Mouse (Mus musculus): ENCODE results near the gene Tcp10b.
"Not testable (repeated sequence)": the region's sequence is repeated elsewhere in the genome, so short reads cannot be mapped to it uniquely, and the experiment has no call there.

The Tcp10b gene

DNA sequence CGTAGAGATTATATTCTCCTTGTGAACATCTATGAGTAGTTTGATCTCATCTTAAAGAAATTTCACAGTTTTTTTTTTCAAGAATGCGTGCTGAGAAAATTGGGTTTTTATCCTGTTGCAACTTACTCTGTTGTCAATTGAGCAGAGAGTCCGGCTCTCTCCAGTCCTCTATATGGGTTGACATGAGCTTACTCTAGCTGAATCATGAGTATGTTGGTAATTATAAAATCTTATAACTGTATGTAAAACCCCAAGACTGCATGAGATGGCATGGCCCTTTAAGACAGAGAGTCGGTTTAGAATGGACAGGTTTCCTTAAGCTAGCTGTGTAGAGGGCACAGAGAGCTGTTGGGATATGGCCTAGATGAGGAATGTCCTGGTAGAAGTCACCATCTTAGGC is at the start of gene Tcp10b:
Gene Tcp10b, plus strand, starts transcription at position 301 of the 400 bp plus-strand sequence.
- DNase-seq (ENCODE audit: low read depth, low spot score) = not testable (repeated sequence)

DNA sequence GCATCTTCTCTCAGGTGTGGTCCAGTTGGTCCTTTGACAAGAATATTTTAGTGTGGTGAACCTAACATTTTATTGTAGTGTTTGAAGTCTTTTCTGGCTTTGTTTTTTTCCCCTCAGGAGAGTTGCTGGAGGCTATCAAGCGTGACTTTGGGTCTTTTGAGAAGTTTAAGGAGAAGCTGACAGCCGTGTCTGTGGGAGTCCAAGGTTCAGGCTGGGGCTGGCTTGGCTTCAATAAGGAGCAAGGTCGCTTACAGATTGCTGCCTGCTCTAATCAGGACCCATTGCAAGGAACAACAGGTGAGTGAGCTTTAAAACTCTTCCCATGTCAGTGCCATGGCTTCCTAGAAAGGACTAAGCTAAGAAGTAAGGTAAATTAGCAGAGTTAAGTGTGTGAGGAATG is 47.6 kb upstream of the Tcp10b start:
- no peak for DNase-seq (ENCODE audit: low read depth, low spot score)

DNA sequence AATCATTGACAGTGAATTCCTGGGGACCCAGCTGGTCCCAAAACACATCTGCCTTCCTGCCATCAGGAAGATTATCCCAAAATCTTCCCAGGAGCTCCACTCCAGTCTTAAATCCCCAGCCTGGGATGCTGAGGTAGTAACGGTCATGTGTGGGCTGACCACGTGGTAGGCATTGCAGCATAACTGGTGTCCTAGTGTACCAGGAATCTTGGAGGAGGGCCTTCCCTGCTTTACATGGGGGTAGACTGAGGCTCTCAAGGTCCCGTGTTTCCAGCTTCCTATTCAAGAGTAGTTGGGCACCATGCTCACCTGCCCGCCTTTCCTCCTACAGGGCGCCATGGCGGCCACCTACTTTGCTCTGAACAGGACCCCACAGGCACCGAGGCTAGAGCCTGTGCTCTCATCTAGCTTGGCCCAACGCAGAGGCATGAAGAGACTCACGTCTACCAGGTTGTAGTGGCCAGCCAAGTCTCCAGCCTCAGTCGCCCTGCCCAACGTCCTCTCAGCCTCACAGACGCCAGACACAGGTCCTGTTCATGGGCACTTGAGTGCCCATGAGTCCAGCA is 24.2 kb upstream of the Tcp10b start:
- not testable (repeated sequence) for DNase-seq (ENCODE audit: low read depth, low spot score)

DNA sequence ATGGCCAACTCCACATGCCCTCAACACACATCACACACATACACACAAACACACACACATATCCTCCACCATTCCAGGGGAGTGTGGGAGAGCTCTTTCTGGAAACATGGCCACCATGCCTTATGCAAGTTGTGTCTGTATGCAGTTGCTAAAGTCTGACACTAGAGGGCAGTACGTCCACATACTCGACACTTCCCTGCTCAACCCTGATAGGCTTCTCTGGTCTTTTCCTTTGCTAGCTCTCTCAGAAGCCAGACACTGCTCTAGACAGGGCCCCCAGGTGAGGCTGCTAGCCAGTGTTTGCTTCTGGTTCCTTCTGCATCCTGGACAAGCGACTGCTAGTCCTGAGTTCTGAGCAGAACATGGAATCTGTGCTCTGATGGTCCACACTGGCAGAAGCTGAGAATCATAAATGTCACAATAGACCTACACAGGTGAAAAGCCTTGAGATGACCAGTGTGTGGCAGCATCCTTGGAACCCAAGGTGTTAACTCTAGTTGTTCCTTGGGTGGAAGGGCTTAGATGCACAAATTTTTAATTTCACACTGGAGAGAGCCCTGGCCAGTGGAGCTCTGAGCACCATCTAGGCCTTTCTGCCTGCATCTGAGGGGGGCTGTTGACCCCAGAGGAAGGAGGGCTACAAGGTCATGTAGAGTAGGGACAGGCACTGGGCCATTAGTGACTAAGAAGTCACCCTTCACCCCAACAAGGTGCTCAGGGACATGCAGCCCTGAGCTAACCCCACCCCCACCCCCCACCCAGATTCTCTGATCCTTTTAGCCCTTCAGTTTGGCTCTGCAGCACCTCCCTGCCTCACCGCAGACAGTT is 16.8 kb upstream of the Tcp10b start:
- DNase-seq (ENCODE audit: low read depth, low spot score) = peak; percentile 73

DNA sequence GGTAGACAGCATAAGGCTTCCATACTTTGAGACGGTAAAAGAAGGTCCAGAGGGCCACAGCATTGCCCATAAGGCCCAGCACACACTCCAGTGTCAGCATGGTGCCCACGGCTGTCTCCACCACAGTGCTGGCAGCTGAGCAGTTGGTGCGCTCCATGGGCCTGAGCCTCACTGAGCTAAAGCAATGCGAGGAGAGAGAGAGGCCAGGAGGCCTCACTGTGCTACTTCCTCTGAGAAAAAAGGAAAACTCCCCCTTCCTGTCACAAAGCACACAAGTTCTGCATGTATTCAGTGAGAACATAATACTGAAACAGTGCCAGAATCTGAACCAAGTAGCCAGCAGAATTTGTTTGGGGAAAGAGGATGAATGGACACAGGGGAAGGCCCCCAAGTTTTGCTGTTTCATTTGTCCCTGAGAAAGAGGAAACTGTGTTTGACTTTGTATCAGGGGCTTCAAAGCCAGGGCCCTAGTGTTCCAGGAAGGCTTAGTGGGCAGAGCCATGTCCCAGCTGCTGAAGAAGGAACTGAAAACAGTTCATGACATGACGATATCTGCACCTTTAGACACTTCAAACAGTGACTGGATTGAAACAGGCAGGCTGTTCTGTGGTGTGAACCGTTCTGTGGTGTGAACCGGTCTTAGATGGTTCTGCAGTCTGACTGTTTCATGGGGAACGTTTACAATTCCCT is 8.6 kb upstream of the Tcp10b start, which contains the start of gene Gpr31b:
Gene Gpr31b, minus strand, starts transcription at position 173 of the 690 bp plus-strand sequence.
- DNase-seq (ENCODE audit: low read depth, low spot score) = not testable (repeated sequence)

DNA sequence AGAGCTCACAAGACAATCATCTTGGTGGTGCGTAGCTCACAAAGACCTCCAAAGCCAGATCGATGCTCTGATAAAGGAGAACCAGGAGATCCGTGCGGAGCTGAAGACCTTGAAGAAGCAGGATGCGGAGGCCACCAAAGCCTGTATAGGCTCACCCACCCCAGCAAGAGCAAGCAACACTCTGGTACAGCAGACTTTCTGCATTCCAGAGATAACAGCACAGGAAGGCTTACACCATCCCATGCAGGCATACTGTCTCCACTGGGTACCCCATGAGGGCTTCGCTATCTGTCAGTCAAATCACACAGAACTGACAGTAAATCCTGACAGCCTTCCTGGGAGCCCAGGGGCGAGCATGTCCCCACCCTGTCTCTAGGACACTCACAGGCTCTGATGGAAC is 2.0 kb downstream of the Tcp10b start:
- DNase-seq (ENCODE audit: low read depth, low spot score) = not testable (repeated sequence)

DNA sequence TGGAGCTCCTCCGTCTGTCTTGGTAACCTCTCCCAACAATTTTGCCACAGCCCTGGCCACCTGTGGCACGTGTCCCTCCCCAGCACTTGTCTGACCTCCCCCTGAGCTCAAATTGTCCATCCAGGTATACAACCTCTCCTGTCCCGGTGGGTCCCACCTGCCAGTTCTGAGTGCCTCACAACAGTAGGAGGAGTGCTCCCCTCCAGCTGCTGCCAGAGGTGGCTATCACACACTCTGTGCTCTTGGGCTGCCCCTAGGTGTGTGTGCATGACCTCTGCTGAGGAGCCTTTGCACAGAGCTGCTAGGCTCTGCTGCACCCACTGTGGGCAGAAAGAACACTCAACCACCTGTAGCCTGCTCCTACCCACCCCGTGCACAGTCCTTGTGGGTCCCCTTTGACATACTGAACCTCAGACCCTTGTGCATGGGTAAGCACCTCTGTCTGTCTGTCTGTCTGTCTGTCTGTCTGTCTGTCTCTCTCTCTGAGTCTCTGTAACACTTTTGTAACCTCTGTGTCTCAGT is 7.0 kb downstream of the Tcp10b start:
- DNase-seq (ENCODE audit: low read depth, low spot score) = not testable (repeated sequence)

DNA sequence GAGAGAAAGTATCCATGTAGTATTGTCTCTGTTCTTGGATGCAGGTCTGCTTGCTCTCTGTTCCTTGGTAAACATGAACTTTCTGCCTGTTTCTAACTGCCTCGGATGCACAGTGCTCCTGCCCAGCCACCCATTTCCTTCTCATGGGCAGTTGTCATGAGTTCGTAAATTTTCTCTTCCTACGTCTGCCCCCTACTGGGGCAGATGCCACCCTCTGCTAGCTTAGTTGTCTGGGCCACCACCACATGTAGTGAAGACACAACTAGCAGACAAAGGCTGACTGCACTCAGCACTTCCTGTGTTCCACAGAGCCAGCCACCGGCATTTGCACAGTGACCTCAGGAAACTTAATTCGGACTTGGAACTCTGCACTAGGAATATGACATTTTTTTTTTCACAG is 8.3 kb downstream of the Tcp10b start:
- DNase-seq (ENCODE audit: low read depth, low spot score) = not testable (repeated sequence)

DNA sequence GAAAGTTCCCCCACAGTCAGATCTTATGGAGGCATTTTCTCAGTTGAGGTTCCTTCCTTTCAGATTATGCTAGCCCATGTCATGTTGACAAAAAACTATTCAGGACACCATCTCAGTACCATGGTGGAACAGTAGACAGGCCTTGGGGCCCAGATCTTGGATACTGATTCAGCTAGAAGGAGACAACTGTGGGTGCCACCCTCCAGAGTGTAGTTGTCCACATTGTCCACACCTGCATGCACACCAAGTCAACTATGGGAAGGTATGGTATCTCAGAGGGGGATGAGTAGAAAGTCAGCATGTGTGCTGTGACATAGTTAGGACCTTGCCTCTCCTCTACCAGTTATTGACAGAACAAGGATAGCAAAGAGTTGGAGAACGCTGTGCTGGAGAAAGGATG is 30.6 kb downstream of the Tcp10b start:
- not testable (repeated sequence) for DNase-seq (ENCODE audit: low read depth, low spot score)

DNA sequence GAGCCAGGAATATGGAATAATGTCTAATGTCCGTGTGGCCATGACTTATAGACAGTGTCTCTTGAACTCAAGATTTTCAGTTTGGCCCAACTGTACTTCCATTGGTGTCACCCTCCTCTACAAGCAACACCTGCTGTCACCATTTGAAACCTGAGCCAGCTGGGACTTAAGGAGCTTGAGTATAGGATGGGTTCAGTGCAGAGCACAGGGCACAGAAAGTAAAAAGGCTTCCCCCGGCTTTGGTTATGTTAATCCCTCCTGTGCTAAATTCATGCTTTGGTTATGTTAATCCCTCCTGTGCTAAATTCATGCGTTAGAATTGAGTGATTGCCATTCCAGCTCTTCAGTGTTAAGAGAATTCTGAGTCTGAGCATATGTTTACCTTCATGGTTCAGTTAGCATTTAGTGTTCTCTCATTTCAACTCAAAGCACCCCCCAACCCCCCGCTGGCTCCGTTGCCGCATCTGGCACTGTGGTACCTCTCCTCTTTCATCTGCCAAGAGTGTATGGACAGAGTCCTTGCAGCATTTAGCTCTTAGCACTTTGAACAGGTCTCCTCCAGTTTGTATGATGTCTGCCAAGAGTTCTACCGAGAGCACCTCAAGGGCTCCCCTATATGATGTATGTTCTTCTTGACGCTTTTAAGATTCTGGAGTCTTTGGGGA is 31.3 kb downstream of the Tcp10b start:
- not testable (repeated sequence) for DNase-seq (ENCODE audit: low read depth, low spot score)

DNA sequence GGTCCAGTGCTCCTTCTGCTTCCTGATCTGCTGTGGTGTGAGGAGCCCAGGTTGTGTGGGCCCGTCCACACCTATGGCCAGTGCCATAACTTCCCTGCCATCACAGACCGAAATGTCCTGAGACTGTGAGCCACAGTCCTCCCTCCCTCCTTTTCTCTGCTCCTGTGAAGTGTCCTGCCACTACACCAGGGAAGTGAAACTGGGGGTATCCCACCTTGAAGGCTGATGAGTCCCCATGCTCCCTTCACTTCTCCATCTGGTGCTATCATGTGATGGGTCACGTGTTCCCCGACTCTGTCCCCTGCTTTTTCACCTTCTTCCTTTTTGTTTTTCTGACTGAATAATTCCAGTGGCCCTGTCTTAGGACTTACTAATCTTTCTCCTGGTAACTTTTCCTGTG is 32.1 kb downstream of the Tcp10b start:
- DNase-seq (ENCODE audit: low read depth, low spot score) = not testable (repeated sequence)

DNA sequence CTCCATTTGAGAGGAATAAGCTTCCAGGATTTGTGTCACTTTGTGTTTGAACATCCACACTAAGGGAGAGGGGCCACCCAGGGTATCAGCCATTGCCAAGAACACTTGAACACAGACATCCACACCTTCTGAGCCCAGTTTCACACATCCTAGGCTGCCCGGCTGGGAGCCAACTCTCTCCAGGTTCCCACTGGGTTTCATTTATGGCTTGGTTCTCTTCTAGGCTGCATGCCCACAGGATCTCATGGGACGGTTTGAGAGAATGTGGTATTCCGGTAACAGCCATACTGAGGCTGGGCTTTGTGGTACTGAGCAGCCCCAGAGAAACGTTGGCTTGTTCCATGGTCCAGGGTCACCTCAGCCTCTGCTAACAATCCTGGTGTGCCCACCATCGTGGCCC is 45.7 kb downstream of the Tcp10b start:
- not testable (repeated sequence) for DNase-seq (ENCODE audit: low read depth, low spot score)

DNA sequence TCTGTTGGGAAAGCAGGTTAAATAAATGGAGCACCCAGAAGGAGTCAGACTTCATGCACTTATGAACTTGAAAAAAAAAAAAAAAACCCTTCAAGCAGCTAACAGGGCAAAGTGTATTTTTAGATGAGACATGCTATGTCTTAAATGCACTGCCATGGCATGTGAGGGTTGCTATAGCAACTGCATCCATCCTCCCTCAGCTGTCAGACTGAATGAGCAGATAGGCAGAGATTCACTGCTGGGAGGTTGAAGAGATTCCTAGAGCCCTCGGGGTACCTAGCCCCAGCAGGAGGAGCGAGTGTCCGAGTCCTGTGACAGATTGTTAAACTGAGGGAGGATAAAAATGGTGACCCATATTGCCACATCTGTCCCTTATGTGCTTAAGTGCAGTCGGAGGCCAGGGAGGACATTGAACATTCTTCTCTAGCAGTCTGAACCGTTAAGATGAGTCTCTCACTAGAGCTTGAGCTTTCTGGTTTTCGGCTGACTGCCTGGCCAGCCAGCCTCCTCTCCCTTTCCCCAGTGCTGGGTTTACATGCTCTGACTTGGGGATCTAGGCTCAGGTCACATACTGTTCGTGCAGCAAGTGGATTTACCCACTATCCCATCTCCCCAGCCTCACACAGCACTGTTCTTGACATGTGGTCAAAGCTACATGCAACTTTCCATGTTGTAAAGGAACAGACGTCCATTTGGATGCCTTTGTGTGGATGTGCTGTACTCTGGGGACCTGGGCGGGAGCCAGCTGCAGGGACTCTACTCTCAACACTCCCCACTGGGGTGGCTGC is 51.8 kb downstream of the Tcp10b start:
- DNase-seq (ENCODE audit: low read depth, low spot score) = not testable (repeated sequence)

DNA sequence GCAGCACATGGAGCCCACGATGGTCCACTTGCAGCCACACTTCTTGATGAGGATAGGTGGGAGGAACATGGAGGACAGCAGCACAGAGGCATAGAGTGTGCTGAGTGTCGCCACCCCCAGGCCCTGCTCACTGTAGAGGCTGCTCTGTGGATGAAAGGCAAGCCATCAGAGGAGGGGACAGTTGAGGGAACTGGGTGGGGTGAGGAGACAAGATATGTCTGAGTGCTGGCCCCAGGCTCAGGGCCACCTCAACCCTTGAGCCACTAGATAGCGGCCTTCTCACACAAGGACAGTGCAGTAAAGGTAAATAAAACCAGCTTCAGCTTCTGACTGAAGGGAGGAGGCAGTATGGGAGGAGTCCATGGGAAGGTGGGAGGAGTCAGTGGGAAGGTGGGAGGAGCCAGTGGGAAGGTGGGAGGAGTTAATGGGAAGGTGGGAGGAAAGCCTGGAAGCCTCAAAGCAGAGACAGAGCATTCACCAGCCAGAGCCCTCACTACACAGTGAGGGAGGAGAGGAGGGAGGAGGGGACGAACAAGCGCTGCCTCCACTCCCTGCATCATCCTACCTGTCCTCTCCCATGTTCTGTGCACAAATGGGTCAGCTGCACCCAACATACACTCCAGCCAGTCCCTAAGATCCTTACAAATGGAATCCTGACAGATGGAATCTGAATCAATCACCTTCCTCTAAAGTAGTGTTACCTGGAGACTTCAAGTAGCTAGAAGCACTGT is 62.6 kb downstream of the Tcp10b start:
- DNase-seq (ENCODE audit: low read depth, low spot score) = not testable (repeated sequence)

DNA sequence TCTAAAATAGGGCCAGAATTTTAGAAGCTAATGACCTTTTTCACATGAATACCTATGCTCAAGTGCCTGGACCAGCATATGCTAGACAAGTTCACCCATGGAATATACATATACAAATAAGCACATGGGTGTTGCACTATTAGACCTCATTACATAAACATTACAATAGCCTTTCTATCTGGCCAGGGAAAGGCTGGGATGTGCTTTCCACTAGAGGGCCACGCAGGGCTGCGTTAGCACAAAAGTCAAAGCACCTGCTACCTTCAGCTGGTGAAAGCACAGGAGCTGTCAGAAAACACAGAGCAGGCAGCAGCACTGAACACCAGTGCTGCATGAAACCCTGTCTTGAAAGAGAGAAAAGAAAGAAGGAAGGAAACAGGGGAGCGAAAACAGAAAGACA is 63.3 kb downstream of the Tcp10b start:
- not testable (repeated sequence) for DNase-seq (ENCODE audit: low read depth, low spot score)

DNA sequence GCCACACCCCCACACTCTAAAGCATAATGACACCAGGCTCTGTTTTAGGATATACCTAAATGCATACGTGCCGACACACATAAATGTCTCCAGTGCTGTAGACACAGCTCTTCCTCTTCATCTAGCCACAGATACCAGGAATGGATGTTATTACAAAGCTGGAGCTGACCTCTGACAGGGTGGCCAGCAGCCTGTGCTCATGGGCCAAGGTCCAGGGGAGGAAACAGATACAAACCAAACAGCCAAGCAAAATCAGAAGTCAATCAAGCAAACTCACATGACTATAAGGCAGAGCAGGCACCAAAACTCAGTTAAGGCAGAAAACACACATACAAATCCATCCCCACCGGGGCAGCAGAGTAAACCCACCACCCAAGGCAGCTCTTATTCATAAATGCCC is 68.4 kb downstream of the Tcp10b start:
- DNase-seq (ENCODE audit: low read depth, low spot score) = not testable (repeated sequence)

DNA sequence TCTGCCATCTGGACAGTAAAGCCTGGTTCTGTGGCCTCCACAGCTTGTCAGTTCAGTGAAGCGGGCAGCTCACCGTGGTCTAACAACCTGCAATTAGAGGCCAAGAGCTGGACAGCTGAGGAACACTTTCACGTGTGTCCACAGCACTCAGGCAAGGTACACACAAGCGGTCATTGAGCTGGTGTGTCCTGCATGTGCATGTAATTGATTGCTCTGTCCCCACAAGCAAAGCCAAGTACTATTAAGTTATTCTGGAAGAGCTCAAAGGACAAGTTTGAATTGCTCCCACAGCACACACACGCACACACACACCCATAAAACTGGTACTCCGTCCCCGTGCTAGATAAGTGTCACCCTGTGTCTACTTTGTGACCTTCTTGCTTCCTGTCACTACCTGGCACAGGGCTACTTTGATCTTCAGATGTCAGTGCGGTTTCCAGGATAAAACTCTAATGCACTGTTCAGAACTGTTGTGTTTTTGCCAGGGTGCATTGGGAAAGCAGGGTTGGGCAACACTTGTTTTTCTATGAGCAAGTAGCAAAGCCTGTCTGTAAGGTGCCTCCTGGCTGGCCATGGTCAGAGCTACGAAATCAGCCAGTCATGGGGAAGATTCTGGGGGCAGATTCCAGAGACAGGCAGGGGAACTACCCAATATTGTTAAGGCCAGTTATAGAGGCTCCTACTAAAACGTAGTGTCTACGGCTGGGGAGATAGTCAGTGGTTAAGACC is 69.0 kb downstream of the Tcp10b start:
- not testable (repeated sequence) for DNase-seq (ENCODE audit: low read depth, low spot score)

DNA sequence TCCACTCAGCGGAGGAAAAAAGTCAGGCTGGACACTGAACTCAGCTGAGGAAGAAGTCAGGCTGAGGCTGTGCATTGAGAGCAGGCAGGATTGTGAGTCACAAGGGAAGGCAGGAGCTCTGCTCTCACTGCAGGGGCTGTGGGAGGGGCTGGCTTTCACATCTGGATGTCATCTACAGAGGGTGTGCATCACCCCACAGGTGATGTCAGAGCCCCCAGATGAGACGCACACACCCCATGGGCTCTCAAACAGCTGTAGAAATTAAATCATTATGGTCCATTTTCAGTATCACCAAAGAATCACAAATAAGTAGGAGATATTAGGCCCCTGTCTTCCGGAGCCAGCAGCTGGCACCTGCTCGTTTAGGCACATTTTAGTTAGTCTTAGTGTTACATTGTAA is 70.8 kb downstream of the Tcp10b start, which contains the start of gene Unc93a:
Gene Unc93a, minus strand, starts transcription at position 101 of the 400 bp plus-strand sequence.
- DNase-seq (ENCODE audit: low read depth, low spot score) = not testable (repeated sequence)

All from CD4-positive, CD25-positive, alpha-beta regulatory T cell, adult 2 months (primary cell).